Mouse (Mus musculus) cerebellum, adult 2 months (tissue): Measurements from ENCODE around the gene Rhoj. TPM values are rescaled to one million over a fixed set of nuclear protein-coding genes. Genes with fewer than 3 reads are reported as not detected.

ENCODE experiments used
- DNase-seq, 2 experiments: peaks; one replicate each; pipeline ENCODE4 v3.0.0; 2021
- H3K27ac ChIP-seq: fragments of 200-500 bp; 2 replicates; pipeline ENCODE4 v1.5.1; 2012; ENCODE audit warnings: low read length, control low read depth, inconsistent platforms; ENCODE audit not compliant: insufficient read depth
- H3K27me3 ChIP-seq: fragments of 200-500 bp; 2 replicates; pipeline ENCODE4 v1.6.1; 2012; ENCODE audit warnings: inconsistent platforms, mild to moderate bottlenecking, low read length, moderate library complexity; ENCODE audit not compliant: control insufficient read depth, insufficient read depth
- H3K4me1 ChIP-seq: fragments of 200-500 bp; 2 replicates; pipeline ENCODE4 v1.6.1; 2011; ENCODE audit warnings: low read length; ENCODE audit not compliant: control insufficient read depth, insufficient read depth
- H3K4me3 ChIP-seq: fragments of 200-500 bp; replicated peaks from 2 replicates; pipeline ENCODE3; 2011; ENCODE audit warnings: mild to moderate bottlenecking, low read depth, low read length, control low read depth; ENCODE audit not compliant: insufficient read depth
- CTCF ChIP-seq: fragments of 200-500 bp; IDR thresholded peaks from 2 replicates; pipeline ENCODE4 v1.5.1; 2011; ENCODE audit warnings: low read depth, mild to moderate bottlenecking, control low read depth, low read length, moderate library complexity, borderline replicate concordance; ENCODE audit not compliant: insufficient read depth
- POLR2A ChIP-seq: fragments of 200-500 bp; IDR thresholded peaks from 2 replicates; pipeline ENCODE4 v1.6.1; 2011; ENCODE audit warnings: low read length, control low read depth, borderline replicate concordance; ENCODE audit not compliant: insufficient read depth
- WGBS: fragments of 180-500 bp; shearing (Covaris S2); methylation state at CpG from one replicate; pipeline ENCODE4 v1.1.7; 2018; 5-methylcytosine and 5-hydroxymethylcytosine counted together
- polyA plus RNA-seq: library from polyadenylated mRNA; depleted of rRNA; stranded (reverse); fragments of >200 nt; gene quantifications from 2 replicates; pipeline ENCODE4 v1.2.3, GENCODE M21; 2012

The Rhoj gene
- polyA plus RNA-seq, 1 experiment = 8.2 TPM

- Histone ChIP-seq H3K4me1 (no peaks in the 10 kb centered on the region), H3K27ac (no peak overlapping the region), H3K4me3 (no peak overlapping the region), H3K27me3 (no peaks in the 10 kb centered on the region)
- TF ChIP-seq CTCF (no peak), POLR2A (no peak)
- WGBS = 20% methylated on average over 7 of the region's 7 CpGs
- DNase-seq = no peak
Measured at GRCm38 (mm10) chr12:75397077-75397476, 89.0 kb downstream of the Rhoj start.

GRCm38 (mm10) chr12:75412964-75413363 lies 104.8 kb downstream of the Rhoj start:
- H3K4me3 ChIP-seq = no peak overlapping the region

GRCm38 (mm10) chr12:75414991-75415390 lies 106.9 kb downstream of the Rhoj start:
- 68% methylated on average over 6 of the region's 6 CpGs for WGBS
- no peaks in the 10 kb centered on the region for H3K4me1 ChIP-seq
- H3K4me3 ChIP-seq = no peak overlapping the region
- no peak overlapping the region for H3K27ac ChIP-seq
- DNase-seq = no peak
- TF ChIP-seq POLR2A (no peak), CTCF (no peak)
- no peaks in the 10 kb centered on the region for H3K27me3 ChIP-seq

More at GRCm38 (mm10) chr12:75412964-75413363, 104.8 kb downstream of the Rhoj start:
- H3K27me3 ChIP-seq = no peaks in the 10 kb centered on the region
- TF ChIP-seq POLR2A = no peak
- TF ChIP-seq CTCF = no peak
- no peak for DNase-seq
- WGBS = 87% methylated on average over 9 of the region's 9 CpGs
- no peaks in the 10 kb centered on the region for H3K4me1 ChIP-seq
- H3K27ac ChIP-seq = no peak overlapping the region

- TF ChIP-seq CTCF = no peak
- TF ChIP-seq POLR2A = no peak
- WGBS = 91% methylated on average over 4 of the region's 4 CpGs
- Histone ChIP-seq H3K4me1 (no peaks in the 10 kb centered on the region), H3K27me3 (no peaks in the 10 kb centered on the region), H3K4me3 (no peak within 1 kb of the TSS), H3K27ac (no peak within 1 kb of the TSS)
- DNase-seq = no peak
Measured at GRCm38 (mm10) chr12:75416681-75417080, 108.6 kb downstream of the Rhoj start, which contains the start of gene Gphb5. Gphb5 (minus strand) TSS chr12:75416781.

- Histone ChIP-seq H3K27ac (no peak overlapping the region), H3K4me3 (no peak overlapping the region), H3K4me1 (no peaks in the 10 kb centered on the region), H3K27me3 (no peaks in the 10 kb centered on the region)
- no peak for DNase-seq
- 49% methylated on average over 7 of the region's 7 CpGs for WGBS
- TF ChIP-seq CTCF = no peak
- TF ChIP-seq POLR2A = no peak
Measured at GRCm38 (mm10) chr12:75424359-75424758, 116.2 kb downstream of the Rhoj start.

- Histone ChIP-seq H3K27me3 (no peaks in the 10 kb centered on the region), H3K27ac (no peak overlapping the region), H3K4me3 (no peak overlapping the region), H3K4me1 (no peaks in the 10 kb centered on the region)
- WGBS = 77% methylated on average over 4 of the region's 4 CpGs
- TF ChIP-seq CTCF (no peak), POLR2A (no peak)
- no peak for DNase-seq
Measured at GRCm38 (mm10) chr12:75424817-75425216, 116.7 kb downstream of the Rhoj start.

GRCm38 (mm10) chr12:75425882-75426281 lies 117.8 kb downstream of the Rhoj start:
- WGBS = 75% methylated on average over 7 of the region's 7 CpGs
- no peaks in the 10 kb centered on the region for H3K27me3 ChIP-seq
- TF ChIP-seq POLR2A (no peak), CTCF (no peak)
- no peak overlapping the region for H3K27ac ChIP-seq
- H3K4me1 ChIP-seq = no peaks in the 10 kb centered on the region
- no peak for DNase-seq
- no peak overlapping the region for H3K4me3 ChIP-seq

GRCm38 (mm10) chr12:75428719-75429118 lies 120.6 kb downstream of the Rhoj start:
- H3K27ac ChIP-seq = no peak overlapping the region
- 87% methylated on average over 6 of the region's 6 CpGs for WGBS
- DNase-seq = no peak
- no peak overlapping the region for H3K4me3 ChIP-seq
- no peaks in the 10 kb centered on the region for H3K27me3 ChIP-seq
- no peaks in the 10 kb centered on the region for H3K4me1 ChIP-seq
- TF ChIP-seq CTCF = no peak
- TF ChIP-seq POLR2A = no peak
